Mouse (Mus musculus) v-Abl transformed pro-B cells (cell line): ENCODE measurements around the gene Mrpl58.

Experiments used
- in situ Hi-C, 2 experiments: fragments of 400-800 bp; cut with MboI; formaldehyde crosslinking; loops; one replicate each; pipeline ENCODE4 v1.15.1; 2025; ENCODE audit not compliant: unreplicated experiment in 2 of 2

Gene Mrpl58

DNA sequence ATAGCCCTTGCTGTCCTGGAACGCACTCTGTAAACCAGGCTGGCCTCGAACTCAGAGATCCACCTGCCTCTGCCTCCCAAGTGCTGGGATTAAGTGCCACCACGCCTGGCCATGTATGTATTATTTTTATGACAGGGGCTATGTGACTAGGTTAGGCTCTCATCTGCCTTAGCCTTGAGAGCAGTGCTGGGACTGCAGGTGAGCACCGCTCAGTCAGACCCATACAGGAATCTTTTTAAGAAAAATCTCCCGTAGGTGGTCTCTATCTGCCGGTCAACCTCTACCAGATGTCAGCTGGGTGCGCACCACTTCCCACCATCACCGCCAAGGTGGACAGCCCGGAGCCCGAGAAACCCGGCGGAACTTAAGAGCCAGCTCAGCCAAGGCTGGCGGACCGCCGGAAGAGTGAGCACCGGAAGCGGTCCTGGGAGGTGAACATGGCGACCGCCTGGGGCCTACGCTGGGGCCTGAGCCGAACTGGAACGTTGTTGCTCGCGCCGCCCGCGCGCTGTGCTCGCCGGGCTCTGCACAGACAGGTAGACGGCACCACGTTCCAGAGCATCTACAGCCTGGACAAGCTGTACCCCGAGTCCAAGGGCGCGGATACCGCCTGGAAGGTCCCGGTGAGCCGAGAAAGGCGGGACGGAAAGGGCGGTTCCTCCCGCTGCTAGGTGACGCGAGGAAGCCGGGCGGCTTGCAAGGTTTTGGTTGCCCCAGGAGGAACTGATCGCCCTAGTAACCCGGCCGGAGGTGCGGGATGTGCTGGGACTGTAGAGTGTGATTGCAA, at the start of gene Mrpl58:
TSS of gene Mrpl58 (plus strand) at position 415 of the 787 bp plus-strand sequence.
- in situ Hi-C loops, result loop anchor here (5.0 kb wide), 1 partner anchor 36 kb away; the partner anchor contains the start of gene Hid1 (in 2 of the 2)

DNA sequence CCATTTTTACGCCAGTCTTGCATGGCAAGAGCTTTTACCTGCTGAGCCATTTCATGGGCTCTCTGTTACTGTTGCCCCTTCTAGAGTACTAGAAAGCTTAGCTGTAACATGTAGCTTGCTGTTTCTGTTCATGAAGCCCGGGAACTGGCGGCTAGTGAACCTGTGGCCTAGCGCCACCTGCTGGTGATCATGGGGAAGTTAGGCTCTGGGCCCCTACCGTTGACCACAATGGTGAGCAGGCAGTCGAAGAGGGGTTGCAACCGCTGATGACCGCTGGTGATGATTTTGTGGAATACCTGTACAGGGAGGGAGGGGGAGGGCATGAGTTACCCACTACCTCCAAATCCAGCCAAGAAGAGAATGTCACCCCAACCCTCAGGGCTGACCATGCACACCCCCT, 49.4 kb upstream of the Mrpl58 start:
- in situ Hi-C loops, result loop anchor here (5.0 to 25.0 kb wide), 6 partner anchors 152 to 458 kb away; partner anchors contain the start of genes Caskin2 (in 1 of the 2), Llgl2 (in 1 of the 2), Mif4gd (in 1 of the 2) and Slc9a3r1 (in 1 of the 2)

DNA sequence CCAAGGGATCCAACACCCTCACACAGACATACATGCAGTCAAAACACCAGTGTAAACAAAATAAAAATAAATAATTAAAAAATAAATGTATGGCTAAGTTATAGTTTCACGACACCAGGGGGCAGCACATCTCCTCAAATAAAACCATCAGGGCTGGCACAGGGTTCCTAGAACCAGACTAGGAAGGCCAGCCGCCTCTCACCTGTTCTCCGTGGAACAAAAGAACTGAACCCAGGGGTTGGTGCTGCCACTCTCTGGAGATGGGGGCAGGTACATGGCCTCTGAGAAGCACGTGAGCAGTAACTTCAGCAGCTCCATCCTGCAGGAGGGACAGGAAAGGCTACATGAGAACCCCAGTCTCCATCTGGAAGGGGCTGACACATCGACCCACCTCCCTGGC, 45.1 kb upstream of the Mrpl58 start:
- in situ Hi-C loops, result loop anchor here (5.0 to 25.0 kb wide), 8 partner anchors 114 to 454 kb away; partner anchors contain the start of genes Caskin2 (in 1 of the 2), Llgl2 (in 1 of the 2), Mif4gd (in 1 of the 2) and Slc9a3r1 (in 1 of the 2)

DNA sequence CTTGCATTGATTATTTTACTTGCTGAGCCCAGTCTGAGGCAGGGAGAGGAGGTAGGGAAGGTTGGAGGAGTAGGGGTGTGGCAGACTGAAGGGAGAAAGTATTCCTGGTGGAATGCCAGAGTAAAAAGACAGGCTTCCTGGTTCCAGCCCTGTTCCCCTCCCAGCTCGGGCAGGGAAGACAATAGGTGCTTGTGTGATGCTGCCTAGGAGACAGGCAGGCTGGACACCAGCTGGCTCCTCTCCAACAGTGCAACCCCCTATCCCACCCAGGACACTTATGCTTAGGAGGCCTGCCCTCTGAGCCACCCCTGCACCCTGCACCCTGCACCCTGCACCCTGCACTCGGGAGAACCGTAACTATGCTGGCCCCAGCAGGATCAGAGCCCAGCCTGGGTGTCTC, 44.3 kb upstream of the Mrpl58 start:
- in situ Hi-C loops, result loop anchor here (5.0 to 25.0 kb wide), 8 partner anchors 113 to 453 kb away; partner anchors contain the start of genes Caskin2 (in 1 of the 2), Llgl2 (in 1 of the 2), Mif4gd (in 1 of the 2) and Slc9a3r1 (in 1 of the 2)

DNA sequence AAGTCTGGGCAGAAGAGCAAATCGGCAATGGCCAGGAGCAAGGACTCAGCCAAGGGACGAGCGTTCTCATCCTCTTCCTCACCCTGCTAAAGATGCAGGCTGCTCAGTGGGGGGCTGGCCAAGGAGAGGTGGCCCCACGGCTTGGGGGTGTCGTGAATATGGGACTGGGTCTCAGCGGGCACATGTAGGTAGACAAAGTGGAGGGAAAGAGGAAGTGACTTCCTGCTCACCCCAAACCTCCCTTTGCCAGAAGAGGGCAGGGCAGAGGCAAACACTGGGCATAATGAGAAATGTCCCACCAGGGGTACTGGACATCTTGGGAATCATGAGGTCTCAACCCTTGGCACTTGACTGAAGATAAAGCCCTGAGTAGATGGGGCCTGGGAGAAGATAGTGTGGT, 43.8 kb upstream of the Mrpl58 start:
- in situ Hi-C loops, result loop anchor here (5.0 to 25.0 kb wide), 9 partner anchors 113 to 453 kb away; partner anchors contain the start of genes Caskin2 (in 2 of the 2), Tsen54 (in 2 of the 2), Llgl2 (in 1 of the 2) and Mif4gd (in 1 of the 2)

DNA sequence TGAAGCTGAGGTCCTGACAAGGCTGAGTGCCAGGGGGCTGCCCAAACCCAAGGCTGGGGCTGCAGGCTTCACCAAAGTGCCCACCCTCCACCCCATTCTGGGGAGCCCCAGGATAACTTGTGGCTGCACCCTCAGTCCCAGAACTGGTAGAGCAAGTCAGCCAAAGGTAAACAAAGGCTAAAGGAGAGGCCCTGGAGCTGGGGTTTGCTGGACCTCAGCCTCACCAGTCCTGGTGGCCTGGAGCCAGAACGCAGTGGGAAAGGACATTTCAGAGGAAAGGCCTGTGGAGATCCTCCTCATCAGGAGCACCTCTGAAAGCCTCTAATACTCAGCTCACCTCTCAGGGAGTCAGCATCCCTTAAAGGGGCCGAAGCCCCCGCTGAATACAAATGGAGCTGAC, 39.4 kb upstream of the Mrpl58 start:
- in situ Hi-C loops, result loop anchor here (5.0 to 25.0 kb wide), 3 partner anchors 108 to 448 kb away; partner anchors contain the start of genes Caskin2 (in 2 of the 2), Tsen54 (in 2 of the 2) and Llgl2 (in 1 of the 2)

DNA sequence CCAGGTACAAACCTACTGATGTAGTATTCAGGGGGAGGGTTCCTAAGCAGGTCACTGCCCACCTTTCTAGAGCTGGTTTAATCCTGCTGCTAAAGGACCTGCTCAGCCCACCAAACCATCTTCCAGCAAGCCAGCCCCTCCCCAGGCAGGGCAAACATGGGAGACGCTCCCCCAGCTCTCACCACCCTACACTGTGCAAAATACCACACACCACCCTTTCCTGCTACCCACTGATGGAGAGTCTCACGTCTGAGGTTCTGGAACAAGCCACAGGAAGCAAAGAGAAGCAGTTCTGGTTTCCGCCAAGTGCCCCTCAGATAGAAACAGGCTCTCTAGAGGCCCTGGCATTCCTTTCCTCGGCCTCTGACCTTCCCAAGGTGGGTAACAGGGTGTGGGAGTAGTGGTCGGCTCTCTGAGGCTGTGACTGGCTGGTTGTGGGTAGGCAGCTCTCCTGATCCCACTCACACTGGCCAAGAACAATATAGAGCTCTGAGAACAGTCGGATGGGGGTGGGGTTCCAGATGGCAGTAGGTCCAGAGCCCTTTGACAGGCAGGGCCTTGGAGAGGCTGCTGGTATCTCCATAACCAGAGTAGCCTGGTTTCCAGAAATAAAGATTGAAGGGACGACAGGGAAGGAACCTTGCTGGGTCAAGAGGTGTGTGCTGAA, 37.4 kb upstream of the Mrpl58 start:
- in situ Hi-C loops, result loop anchor here (5.0 to 25.0 kb wide), 2 partner anchors 36 to 446 kb away; partner anchors contain the start of genes Mrpl58 (in 2 of the 2), Caskin2 (in 1 of the 2), Llgl2 (in 1 of the 2) and Tsen54 (in 1 of the 2)

DNA sequence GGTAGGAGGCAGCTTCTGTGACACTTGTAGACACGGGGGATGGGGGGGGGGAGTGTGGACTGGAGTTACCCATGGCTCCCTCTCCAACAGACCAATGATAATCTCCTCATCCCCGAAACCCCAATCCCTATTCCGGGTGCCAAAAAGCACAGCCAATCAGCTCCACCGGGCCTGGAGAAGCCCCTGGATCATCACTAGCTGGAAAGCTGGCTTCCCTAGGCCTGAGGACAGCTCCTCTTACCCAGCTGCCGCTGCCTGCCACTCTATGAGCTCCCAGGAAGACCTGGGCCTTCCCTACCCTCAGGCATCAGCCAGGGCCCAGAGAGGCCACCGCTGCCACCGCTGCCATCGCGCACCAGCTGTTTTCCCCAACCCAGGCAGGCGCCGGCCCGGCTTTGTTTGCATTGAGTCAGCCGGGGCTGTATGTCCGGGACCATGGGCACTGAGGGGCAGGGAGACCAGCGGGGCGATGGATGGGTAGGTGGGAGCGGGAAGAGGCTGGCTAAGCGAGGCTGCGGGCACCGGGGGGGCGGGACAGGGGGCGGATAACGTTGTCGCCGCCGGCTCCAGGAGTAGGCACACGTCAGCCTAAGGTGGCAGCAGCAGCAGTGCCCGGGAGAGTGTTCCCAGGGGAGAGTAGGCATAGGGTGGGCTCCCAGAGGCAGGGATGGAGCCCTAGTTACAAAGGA, 36.7 kb upstream of the Mrpl58 start:
- in situ Hi-C loops, result loop anchor here (5.0 to 25.0 kb wide), 2 partner anchors 35 to 445 kb away; partner anchors contain the start of genes Mrpl58 (in 2 of the 2), Caskin2 (in 1 of the 2), Llgl2 (in 1 of the 2) and Tsen54 (in 1 of the 2)

DNA sequence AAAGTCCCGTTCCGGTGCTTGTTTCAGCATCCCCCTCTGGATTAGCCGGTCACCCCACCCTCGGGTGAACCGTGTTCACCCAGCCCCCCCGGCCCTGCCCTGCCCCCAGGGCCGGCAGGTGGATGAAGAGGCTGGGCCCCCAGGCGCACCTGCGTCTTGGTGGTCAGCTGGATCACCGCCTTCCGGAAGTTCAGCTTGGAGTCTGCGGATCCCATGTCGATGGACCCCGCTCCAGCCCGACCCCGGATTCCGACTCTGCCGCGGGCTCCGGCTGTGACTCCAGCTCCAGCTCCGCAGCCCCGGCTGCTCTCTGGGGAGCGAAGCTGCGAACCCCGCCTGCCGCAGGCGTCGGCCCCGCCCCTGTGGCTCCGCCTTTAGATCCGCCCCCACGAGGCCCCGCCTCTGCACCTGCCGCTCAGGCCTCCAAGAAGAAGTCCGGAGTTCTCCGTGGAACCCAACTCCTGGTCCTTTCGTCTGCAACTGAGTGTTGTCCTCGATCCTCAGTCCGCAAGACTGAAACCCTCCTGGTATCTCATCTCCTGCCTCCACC, 36.1 kb upstream of the Mrpl58 start, which contains the start of gene Hid1:
TSS of gene Hid1 (minus strand) at position 362 of the 550 bp plus-strand sequence.
- in situ Hi-C loops, result loop anchor here (5.0 to 25.0 kb wide), 2 partner anchors 35 to 445 kb away; partner anchors contain the start of genes Mrpl58 (in 2 of the 2), Caskin2 (in 1 of the 2), Llgl2 (in 1 of the 2) and Tsen54 (in 1 of the 2)

DNA sequence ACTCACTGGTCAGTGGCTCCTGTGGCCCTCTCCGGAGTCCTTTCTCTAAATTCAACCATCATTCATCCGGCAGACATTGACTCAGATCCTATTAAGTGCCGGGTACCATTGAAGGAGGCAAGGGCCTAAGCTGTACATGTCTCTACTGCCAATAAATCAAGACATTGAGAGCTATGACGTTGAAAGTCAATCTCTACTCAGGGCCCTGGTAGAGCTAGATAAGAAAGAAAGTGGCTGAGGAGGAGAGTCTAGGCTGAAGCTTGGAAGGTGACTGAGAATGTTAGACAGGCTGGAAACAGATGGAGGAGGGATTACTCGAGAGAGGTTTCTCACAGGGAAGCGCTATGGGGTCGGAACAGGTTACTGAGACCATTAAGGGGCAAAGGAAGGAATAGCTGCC, 33.2 kb upstream of the Mrpl58 start:
- in situ Hi-C loops, result loop anchor here in 1 of 2 experiments (25.0 kb wide), 1 partner anchor 442 kb away; the partner anchor contains the start of genes Caskin2, Llgl2 and Tsen54

DNA sequence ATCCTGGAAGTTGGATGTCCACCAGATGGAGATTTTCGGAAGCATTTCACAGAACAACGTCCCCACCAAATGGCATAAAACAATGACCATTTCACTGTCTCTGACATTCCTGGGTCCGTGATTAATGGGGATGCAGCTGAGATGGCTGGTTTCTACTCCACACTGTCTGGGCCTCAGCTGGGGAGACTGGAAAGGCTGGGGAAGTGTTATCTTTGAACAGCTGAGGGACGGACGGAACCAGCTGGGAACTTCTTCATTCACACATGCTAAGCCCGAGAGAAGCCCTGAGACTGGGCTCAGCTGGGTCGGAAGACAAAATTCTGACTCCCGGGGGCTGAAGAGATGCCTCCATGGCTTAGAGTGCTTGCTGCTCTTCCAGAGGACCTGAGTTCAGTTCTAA, 32.2 kb upstream of the Mrpl58 start:
- in situ Hi-C loops, result loop anchor here in 1 of 2 experiments (25.0 kb wide), 1 partner anchor 441 kb away; the partner anchor contains the start of genes Caskin2, Llgl2 and Tsen54

DNA sequence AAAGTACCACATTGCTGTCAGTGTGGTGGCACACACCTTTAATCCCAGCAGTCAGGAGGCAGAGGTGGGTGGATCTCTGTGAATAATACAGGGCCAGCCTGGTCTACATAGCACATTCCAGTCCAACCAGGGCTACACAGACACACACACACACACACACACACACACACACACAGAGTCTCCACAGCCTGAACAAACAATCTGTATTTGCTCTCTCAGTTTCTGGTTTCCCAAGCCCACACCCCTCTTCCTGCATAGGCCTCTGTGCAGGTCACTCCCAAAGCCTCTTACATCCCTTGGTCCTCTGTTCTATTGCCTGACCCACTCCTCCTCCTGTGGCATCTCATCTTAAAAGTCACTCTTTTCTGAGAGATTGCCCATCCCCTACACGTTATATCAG, 31.5 kb upstream of the Mrpl58 start:
- in situ Hi-C loops, result loop anchor here in 1 of 2 experiments (25.0 kb wide), 1 partner anchor 440 kb away; the partner anchor contains the start of genes Caskin2, Llgl2 and Tsen54

DNA sequence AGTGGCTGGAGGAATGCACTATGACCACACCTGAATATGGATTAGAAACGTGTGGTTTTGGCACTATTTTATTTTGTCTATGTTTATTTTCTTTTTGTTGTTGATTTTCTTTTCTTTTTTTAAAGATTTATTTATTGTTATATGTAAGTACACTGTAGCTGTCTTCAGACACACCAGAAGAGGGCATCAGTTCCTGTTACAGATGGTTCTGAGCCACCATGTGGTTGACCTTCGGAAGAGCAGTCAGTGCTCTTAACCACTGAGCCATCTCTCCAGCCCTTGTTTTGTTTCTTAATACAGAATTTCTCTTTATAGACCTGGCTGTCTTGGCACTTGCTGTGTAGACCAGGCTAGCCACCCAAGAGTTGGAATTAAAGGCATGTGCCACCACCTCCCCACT, 30.8 kb upstream of the Mrpl58 start:
- in situ Hi-C loops, result loop anchor here in 1 of 2 experiments (25.0 kb wide), 1 partner anchor 440 kb away; the partner anchor contains the start of genes Caskin2, Llgl2 and Tsen54

DNA sequence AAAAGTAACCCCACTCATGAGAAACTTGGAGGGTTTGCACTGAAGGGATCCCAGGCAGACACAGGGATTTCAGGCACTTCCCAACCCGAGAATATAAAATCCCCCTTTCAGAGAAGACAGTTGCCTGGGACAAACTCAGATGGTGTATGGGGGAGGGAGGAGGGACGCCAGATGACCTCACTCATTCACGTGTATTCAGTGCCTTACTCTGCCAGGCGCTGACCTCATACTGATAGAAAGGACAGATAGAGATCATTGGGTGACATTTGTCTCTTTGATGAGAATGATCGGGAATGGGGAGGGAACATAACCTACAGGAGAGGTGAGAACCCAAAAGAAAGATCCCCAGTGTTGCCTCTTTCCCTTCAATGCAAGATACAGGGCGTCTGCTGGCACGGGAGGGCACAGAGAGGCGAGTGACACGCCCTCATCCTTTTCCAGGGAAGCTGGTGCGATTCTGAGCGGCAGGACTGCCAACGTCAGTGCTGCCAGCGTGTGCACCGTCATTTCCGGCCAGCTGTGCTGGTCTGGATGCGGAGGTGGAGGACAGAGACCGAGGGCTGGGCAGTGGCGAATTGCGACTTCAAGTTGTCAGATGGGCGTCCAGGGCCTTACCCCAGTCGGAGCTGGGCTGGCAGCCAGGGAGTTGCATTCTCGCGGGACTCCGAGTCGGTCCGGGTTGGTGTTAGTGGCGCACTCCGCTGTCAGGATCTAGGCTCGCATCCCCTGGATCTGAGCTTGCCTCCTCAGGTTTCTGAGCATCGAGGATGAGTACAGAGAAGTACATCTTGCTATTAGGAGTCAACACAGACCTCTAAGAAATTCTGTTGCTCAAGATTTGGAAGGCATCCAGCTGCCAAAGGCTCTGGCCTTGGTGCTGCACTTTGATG, 29.5 kb upstream of the Mrpl58 start:
- in situ Hi-C loops, result loop anchor here in 1 of 2 experiments (25.0 kb wide), 1 partner anchor 438 kb away; the partner anchor contains the start of genes Caskin2, Llgl2 and Tsen54

DNA sequence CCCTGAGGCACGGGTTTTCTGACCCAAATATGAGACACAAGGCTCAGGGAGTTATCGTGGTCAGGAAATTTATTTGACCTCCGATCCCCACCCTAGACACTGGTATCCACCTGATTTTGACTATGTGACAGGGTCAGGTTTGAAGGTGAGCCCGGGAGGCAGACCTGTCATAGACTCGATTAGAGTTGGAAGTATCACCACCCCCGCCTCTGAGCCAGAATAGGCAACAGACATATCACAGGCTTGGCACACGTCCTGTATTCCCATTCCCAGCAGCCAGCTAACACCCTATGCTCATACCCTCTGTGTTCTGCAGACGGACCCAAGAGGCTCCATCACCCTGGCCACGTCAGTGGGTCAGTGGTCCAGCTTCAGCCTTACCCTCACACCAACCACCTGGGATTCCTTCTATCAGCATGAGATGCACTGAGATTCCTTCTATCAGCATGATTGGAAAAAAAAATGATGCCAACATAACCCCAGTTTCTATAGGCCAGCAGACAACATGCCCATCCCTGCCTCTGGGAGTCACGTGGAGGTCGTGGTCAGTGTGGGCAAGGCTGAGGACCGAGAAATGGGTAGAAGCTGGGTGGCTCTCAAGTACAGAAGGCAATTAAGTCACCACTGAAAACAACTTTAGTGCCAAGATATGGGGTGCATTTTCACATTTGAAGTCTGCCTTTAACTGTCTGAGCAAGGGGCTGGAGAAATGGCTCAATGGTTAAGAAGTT, 28.7 kb upstream of the Mrpl58 start:
- in situ Hi-C loops, result loop anchor here in 1 of 2 experiments (25.0 kb wide), 1 partner anchor 437 kb away; the partner anchor contains the start of genes Caskin2, Llgl2 and Tsen54

DNA sequence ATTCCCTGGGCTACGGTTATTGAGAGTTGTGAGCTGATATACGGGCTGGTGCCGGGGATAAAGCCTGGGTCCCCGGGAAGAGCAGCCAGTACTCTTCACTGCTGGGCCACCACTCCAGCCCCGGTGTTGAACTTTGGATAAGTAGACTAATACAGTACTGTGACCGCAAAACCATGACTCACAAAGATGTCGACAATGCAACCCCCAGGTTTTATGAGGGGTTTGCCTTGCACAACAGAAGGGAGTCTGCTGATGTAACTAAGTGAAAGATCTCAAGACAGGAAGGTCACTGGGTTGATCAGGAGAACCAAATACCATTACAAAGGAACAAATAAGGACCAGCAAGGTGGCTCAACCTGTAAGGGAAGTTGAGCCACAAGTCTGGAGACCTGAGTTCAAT, 26.8 kb upstream of the Mrpl58 start:
- in situ Hi-C loops, result no loop called here

DNA sequence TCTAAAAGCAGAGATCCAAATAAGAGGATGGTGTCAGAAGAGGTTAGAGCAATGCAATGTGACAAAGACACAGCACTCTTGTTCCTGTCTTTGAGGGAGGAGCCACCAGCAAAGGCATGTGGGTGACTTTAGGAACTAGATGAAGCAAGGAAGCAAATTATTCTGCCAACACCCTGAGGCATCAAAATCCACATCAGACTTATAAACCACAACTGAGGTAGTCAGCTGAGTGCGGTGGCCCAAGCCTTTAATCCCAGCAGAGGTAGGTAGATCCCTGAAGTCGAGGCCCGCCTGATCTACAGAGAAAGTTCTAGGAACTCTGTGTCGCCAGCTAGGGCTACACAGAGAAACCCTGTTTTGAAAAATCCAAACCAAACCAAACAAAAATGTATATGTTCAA, 26.3 kb upstream of the Mrpl58 start:
- in situ Hi-C loops, result no loop called here
